Mouse (Mus musculus) gastrocnemius, postnatal 14 days (tissue): Measurements from ENCODE around the gene Rce1. TPM values are rescaled to one million over a fixed set of nuclear protein-coding genes. Genes with fewer than 3 reads are reported as not detected.

Experiments
- DNase-seq: peaks from one replicate; pipeline ENCODE4 v3.0.0; 2021; ENCODE audit warnings: mixed read lengths
- intact Hi-C: fragments of 180-260 bp; cut with DNase I; formaldehyde crosslinking; loops from one replicate; pipeline ENCODE4 v1.15.1; 2025; ENCODE audit warnings: low total_unique reads
- long read RNA-seq, 2 experiments: library from polyadenylated mRNA; stranded (forward); transcript quantifications; one replicate each; pipeline ENCODE4 v2.0.0; 2021
- total RNA-seq, 2 experiments: library from RNA; stranded (reverse); gene quantifications; 2 replicates each; pipeline ENCODE4 v1.2.3; 2021

Rce1 gene
- 1 to 10 TPM; 5.8 to 7.1 TPM for total RNA-seq
- long read RNA-seq, experiment 1, partial matches to known transcripts, result 1 of 7 reads
- long read RNA-seq, experiment 1, other reads (novel, unspliced or antisense), result 1 of 7 reads
- long read RNA-seq, experiment 2, partial matches to known transcripts, result 0 of 8 reads
- long read RNA-seq, experiment 2, other reads (novel, unspliced or antisense), result 4 of 8 reads

- peak; percentile 90 for DNase-seq
- intact Hi-C loops, result loop anchor here (5.0 to 10.0 kb wide), 3 partner anchors 117 to 219 kb away; partner anchors contain the start of gene 2010003K11Rik
Measured at GRCm38 (mm10) chr19:4625179-4625828, at the start of gene Rce1. Gene Rce1 (minus strand): TSS chr19:4625641.

- intact Hi-C loops, result no loop called here
- no peak for DNase-seq
Measured at GRCm38 (mm10) chr19:4672401-4672800, 47.0 kb upstream of the Rce1 start.

GRCm38 (mm10) chr19:4670776-4671175 lies 45.3 kb upstream of the Rce1 start:
- intact Hi-C loops, result no loop called here
- no peak for DNase-seq

GRCm38 (mm10) chr19:4666815-4667214 lies 41.4 kb upstream of the Rce1 start:
- intact Hi-C loops, result no loop called here
- no peak for DNase-seq

GRCm38 (mm10) chr19:4658156-4658555 lies 32.7 kb upstream of the Rce1 start:
- DNase-seq, result no peak
- intact Hi-C loops, result loop anchor here (10.0 kb wide), 1 partner anchor 57 kb away; the partner anchor contains the start of gene Sptbn2

- intact Hi-C loops, result no loop called here
Measured at GRCm38 (mm10) chr19:4646917-4647492, 21.6 kb upstream of the Rce1 start.

GRCm38 (mm10) chr19:4644271-4644670 lies 18.8 kb upstream of the Rce1 start:
- no peak for DNase-seq
- intact Hi-C loops, result no loop called here

More at GRCm38 (mm10) chr19:4646917-4647492, 21.6 kb upstream of the Rce1 start:
- no peak for DNase-seq

GRCm38 (mm10) chr19:4635986-4636385 lies 10.5 kb upstream of the Rce1 start:
- intact Hi-C loops, result no loop called here
- no peak for DNase-seq

GRCm38 (mm10) chr19:4628819-4629218 lies 3.4 kb upstream of the Rce1 start:
- peak; percentile 48 for DNase-seq
- intact Hi-C loops, result loop anchor here (5.0 to 10.0 kb wide), 3 partner anchors 113 to 216 kb away; partner anchors contain the start of gene 2010003K11Rik

GRCm38 (mm10) chr19:4625829-4626535 lies 541 bp upstream of the Rce1 start:
- intact Hi-C loops, result loop anchor here (5.0 to 10.0 kb wide), 3 partner anchors 116 to 219 kb away; partner anchors contain the start of gene 2010003K11Rik
- DNase-seq, result peak; percentile 32

- no peak for DNase-seq
- intact Hi-C loops, result loop anchor here (5.0 to 10.0 kb wide), 3 partner anchors 118 to 220 kb away; partner anchors contain the start of gene 2010003K11Rik
Measured at GRCm38 (mm10) chr19:4624406-4625178, 849 bp downstream of the Rce1 start.

GRCm38 (mm10) chr19:4624006-4624405 lies 1.4 kb downstream of the Rce1 start:
- intact Hi-C loops, result loop anchor here (10.0 kb wide), 1 partner anchor 221 kb away; no protein-coding TSS in a partner anchor
- no peak for DNase-seq

- no peak for DNase-seq
- intact Hi-C loops, result loop anchor here (10.0 kb wide), 1 partner anchor 221 kb away; no protein-coding TSS in a partner anchor
Measured at GRCm38 (mm10) chr19:4623419-4623818, 2.0 kb downstream of the Rce1 start.

- intact Hi-C loops, result loop anchor here (10.0 kb wide), 1 partner anchor 222 kb away; no protein-coding TSS in a partner anchor
- no peak for DNase-seq
Measured at GRCm38 (mm10) chr19:4622780-4623179, 2.7 kb downstream of the Rce1 start.

GRCm38 (mm10) chr19:4620721-4621120 lies 4.7 kb downstream of the Rce1 start:
- intact Hi-C loops, result loop anchor here (10.0 kb wide), 1 partner anchor 224 kb away; no protein-coding TSS in a partner anchor
- no peak for DNase-seq

GRCm38 (mm10) chr19:4619461-4619860 lies 6.0 kb downstream of the Rce1 start:
- intact Hi-C loops, result no loop called here
- no peak for DNase-seq

GRCm38 (mm10) chr19:4618183-4618582 lies 7.3 kb downstream of the Rce1 start:
- intact Hi-C loops, result no loop called here
- no peak for DNase-seq

- intact Hi-C loops, result no loop called here
Measured at GRCm38 (mm10) chr19:4616546-4616945, 8.9 kb downstream of the Rce1 start.

More at GRCm38 (mm10) chr19:4616546-4616945, 8.9 kb downstream of the Rce1 start:
- no peak for DNase-seq
